Mouse (Mus musculus) hindbrain, embryonic 12.5 days (tissue): ENCODE measurements at regions not wholly inside any gene's neighbourhood (a gene's known extent, or its start where the extent isn't known, plus 50 kb on each side); places are given as distances from the start of the nearest gene placed in this dataset.
"Not testable (repeated sequence)": the region's sequence is repeated elsewhere in the genome, so short reads cannot be mapped to it uniquely, and the experiment has no call there.

Experiments used
- ATAC-seq: fragments of 200-750 bp; cut with Nextera tagmentation; 2 replicates; pipeline ENCODE4 v1.8.0; 2017; ENCODE audit warnings: moderate TSS enrichment; ENCODE audit not compliant: low FRiP score
- H3K27ac ChIP-seq: fragments of 300-500 bp; sonication (generic); 2 replicates; pipeline ENCODE4 v1.5.1; 2016; ENCODE audit warnings: mild to moderate bottlenecking
- H3K27me3 ChIP-seq: fragments of 300-500 bp; sonication (generic); 2 replicates; pipeline ENCODE4 v1.6.1; 2016; ENCODE audit warnings: mild to moderate bottlenecking
- H3K36me3 ChIP-seq: fragments of 300-500 bp; sonication (generic); 2 replicates; pipeline ENCODE4 v1.6.1; 2016; ENCODE audit warnings: mild to moderate bottlenecking
- H3K4me1 ChIP-seq: fragments of 300-500 bp; sonication (generic); 2 replicates; pipeline ENCODE4 v1.6.1; 2016
- H3K4me2 ChIP-seq: fragments of 300-500 bp; sonication (generic); replicated peaks from 2 replicates; pipeline ENCODE4 v1.6.1; 2016; ENCODE audit warnings: mild to moderate bottlenecking
- H3K4me3 ChIP-seq: fragments of 300-500 bp; sonication (generic); 2 replicates; pipeline ENCODE4 v1.5.1; 2016; ENCODE audit warnings: mild to moderate bottlenecking
- H3K9ac ChIP-seq: fragments of 300-500 bp; sonication (generic); 2 replicates; pipeline ENCODE4 v1.6.1; 2016; ENCODE audit warnings: mild to moderate bottlenecking, moderate library complexity
- H3K9me3 ChIP-seq: fragments of 300-500 bp; sonication (generic); replicated peaks from 2 replicates; pipeline ENCODE4 v1.6.1; 2016; ENCODE audit warnings: mild to moderate bottlenecking
- WGBS: fragments of 180-500 bp; shearing (Covaris S2); methylation state at CpG from one replicate; pipeline ENCODE4 v1.1.7; 2016; 5-methylcytosine and 5-hydroxymethylcytosine counted together

- Histone ChIP-seq H3K36me3 (no peaks in the 10 kb centered on the region), H3K27ac (no peak overlapping the region), H3K27me3 (no peaks in the 10 kb centered on the region), H3K4me3 (no peak overlapping the region), H3K4me1 (no peaks in the 10 kb centered on the region), H3K9ac (no peak overlapping the region), H3K9me3 (no peaks in the 10 kb centered on the region), H3K4me2 (no peak overlapping the region)
- peak; percentile 97 for ATAC-seq
- WGBS, result 56% methylated on average over 7 of the region's 7 CpGs
Observed at GRCm38 (mm10) chr6:9820311-9821243, 872.3 kb downstream of the Nxph1 start.

- Histone ChIP-seq H3K9me3 (no peaks in the 10 kb centered on the region), H3K4me2 (no peak overlapping the region), H3K27me3 (no peaks in the 10 kb centered on the region), H3K27ac (no peak overlapping the region), H3K4me1 (no peaks in the 10 kb centered on the region), H3K4me3 (no peak overlapping the region), H3K9ac (no peak overlapping the region), H3K36me3 (no peaks in the 10 kb centered on the region)
- 49% methylated on average over 5 of the region's 5 CpGs for WGBS
- peak; percentile 63 for ATAC-seq
Observed at GRCm38 (mm10) chr6:9834884-9835476, 886.7 kb downstream of the Nxph1 start.

DNA sequence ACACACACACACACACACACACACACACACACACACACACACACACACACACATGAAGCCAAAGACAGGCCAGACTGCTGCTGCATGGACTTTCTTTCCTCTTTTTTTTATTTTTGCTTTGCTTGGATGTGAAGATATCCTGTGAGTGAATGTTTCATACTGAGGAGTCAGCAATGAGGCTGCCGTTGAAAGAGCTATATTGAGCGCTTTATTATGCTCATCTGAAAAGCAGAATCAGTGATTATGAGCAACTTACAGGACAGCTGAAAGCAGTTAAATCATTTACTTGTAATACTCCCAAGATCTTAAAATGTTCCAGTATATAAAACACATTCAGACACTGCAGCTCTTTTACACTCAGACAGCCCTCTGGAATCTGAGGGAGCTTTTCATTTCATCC, 894.2 kb downstream of the Nxph1 start:
- H3K36me3 ChIP-seq, result no peaks in the 10 kb centered on the region
- H3K9me3 ChIP-seq, result no peaks in the 10 kb centered on the region
- no peak overlapping the region for H3K9ac ChIP-seq
- no peaks in the 10 kb centered on the region for H3K4me1 ChIP-seq
- H3K4me2 ChIP-seq, result no peak overlapping the region
- H3K4me3 ChIP-seq, result no peak overlapping the region
- WGBS, result 82% methylated on average over 2 of the region's 2 CpGs
- no peaks in the 10 kb centered on the region for H3K27me3 ChIP-seq
- no peak overlapping the region for H3K27ac ChIP-seq
- no peak for ATAC-seq

DNA sequence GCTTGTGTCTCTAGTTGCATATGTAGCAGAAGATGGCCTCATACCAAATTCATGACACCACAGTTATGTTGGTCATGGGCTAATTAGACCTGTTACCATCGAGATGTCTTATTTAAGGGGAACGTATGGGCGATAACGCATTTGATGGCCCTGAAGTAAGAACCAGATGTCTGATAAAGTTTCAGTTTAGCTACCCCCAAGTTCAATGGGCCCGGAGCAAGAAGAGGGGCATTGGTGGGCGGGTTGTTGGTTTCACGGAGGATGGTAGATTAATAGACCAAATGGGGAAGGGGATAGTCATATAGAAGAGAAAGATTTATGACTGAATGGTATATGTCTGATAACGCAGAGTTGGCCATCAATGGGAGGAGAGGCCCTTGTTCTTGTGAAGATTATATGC, 941.6 kb downstream of the Nxph1 start:
- H3K27me3 ChIP-seq, H3K9ac ChIP-seq, H3K4me3 ChIP-seq, H3K4me2 ChIP-seq, H3K36me3 ChIP-seq, H3K9me3 ChIP-seq, H3K27ac ChIP-seq, H3K4me1 ChIP-seq: not testable (repeated sequence)
- 87% methylated on average over 8 of the region's 8 CpGs for WGBS
- ATAC-seq, result peak; percentile 100
